Mouse (Mus musculus) spleen, adult 2 months (tissue): ENCODE data around the gene Arhgdia.

Source experiments
- CTCF ChIP-seq: fragments of 200-500 bp; IDR thresholded peaks from 2 replicates; pipeline ENCODE4 v1.5.1; 2011; ENCODE audit warnings: mild to moderate bottlenecking, inconsistent platforms; ENCODE audit not compliant: insufficient read depth, insufficient read length, insufficient replicate concordance; ENCODE audit errors: extremely low read depth
- POLR2A ChIP-seq: fragments of 200-500 bp; IDR thresholded peaks from 2 replicates; pipeline ENCODE4 v1.6.1; 2011; ENCODE audit warnings: low read depth, low read length, inconsistent platforms

DNA sequence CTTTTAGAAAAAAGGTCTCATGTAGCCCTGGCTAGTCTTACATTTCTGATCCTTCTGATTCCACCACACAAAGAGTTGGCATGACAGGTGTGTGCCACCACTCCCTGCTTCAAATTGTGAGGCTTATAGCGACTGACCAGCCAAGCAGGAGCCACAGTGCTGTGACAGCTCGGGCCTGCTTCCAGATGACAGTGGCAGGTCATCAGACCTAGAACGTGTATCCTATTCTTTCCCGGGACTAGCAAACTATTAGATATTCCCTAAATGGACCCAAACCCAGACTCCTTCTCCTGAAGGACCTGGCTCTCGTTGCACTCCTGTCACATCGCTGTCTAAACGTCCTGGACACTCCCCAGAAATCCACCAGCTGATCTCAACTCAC is 32.6 kb downstream of the Arhgdia start:
- TF ChIP-seq CTCF (no peak), POLR2A (no peak)
